Mouse (Mus musculus) ES-E14 (cell line): ENCODE measurements around the gene Zfp451.

ENCODE experiments used
- CHD2 ChIP-seq: IDR thresholded peaks from 2 replicates; pipeline ENCODE4 v1.6.1; 2014; ENCODE audit warnings: mild to moderate bottlenecking, low read depth, low read length, inconsistent platforms
- MAFK ChIP-seq: IDR thresholded peaks from 2 replicates; pipeline ENCODE4 v1.6.1; 2014; ENCODE audit warnings: mild to moderate bottlenecking, low read depth, low read length, inconsistent platforms; ENCODE audit not compliant: insufficient read depth

DNA sequence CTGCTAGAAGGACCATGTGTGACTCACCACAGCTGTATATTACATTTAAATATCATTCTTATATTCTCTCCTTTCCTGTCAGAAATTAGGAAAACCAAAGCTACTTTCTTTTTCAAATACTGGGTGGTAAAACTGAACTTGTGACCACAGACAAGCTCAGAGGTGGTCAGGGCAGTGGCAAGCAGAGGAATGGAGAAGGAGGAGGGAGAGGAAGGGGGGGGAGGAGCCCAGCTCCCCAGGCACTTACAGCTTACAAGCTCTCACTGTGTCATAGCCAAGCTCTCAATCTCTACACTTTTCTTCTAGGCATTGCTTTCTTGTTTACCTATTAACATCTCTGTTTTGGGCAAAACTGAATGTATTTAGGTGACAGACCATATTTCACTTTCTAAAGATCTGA is 45.6 kb downstream of the Zfp451 start:
- TF ChIP-seq MAFK (no peak), CHD2 (no peak)
